Mouse (Mus musculus) liver, postnatal 0 days (tissue): ENCODE measurements around the gene Kcmf1. TPM values are rescaled to one million over a fixed set of nuclear protein-coding genes. Genes with fewer than 3 reads are reported as not detected.

Source experiments
- ATAC-seq: fragments of 200-750 bp; cut with Nextera tagmentation; 2 replicates; pipeline ENCODE4 v1.8.0; 2017; ENCODE audit warnings: mild to moderate bottlenecking, moderate library complexity
- DNase-seq: peaks from one replicate; pipeline ENCODE4 v3.0.0-alpha.2; 2016
- H3K27ac ChIP-seq: fragments of 300-500 bp; sonication (generic); 2 replicates; pipeline ENCODE4 v1.5.1; 2014; ENCODE audit warnings: antibody characterized with exemption, moderate library complexity, mild to moderate bottlenecking, low read depth
- H3K27me3 ChIP-seq: fragments of 300-500 bp; sonication (generic); 2 replicates; pipeline ENCODE4 v1.6.1; 2014; ENCODE audit warnings: low read length, control low read depth, mixed read lengths; ENCODE audit not compliant: insufficient read depth
- H3K36me3 ChIP-seq: fragments of 300-500 bp; sonication (generic); replicated peaks from 2 replicates; pipeline ENCODE4 v1.6.1; 2014; ENCODE audit warnings: mild to moderate bottlenecking, control low read depth, low read length, moderate library complexity, mixed read lengths; ENCODE audit not compliant: insufficient read depth
- H3K4me1 ChIP-seq: fragments of 300-500 bp; sonication (generic); 2 replicates; pipeline ENCODE4 v1.6.1; 2014; ENCODE audit warnings: antibody characterized with exemption, mild to moderate bottlenecking, control low read depth; ENCODE audit not compliant: insufficient read depth
- H3K4me2 ChIP-seq: fragments of 300-500 bp; sonication (generic); 2 replicates; pipeline ENCODE4 v1.6.1; 2014; ENCODE audit warnings: low read depth, mild to moderate bottlenecking, low read length, moderate library complexity, mixed read lengths
- H3K4me3 ChIP-seq: fragments of 300-500 bp; sonication (generic); 2 replicates; pipeline ENCODE4 v1.5.1; 2014; ENCODE audit warnings: low read depth, low read length
- H3K9ac ChIP-seq: fragments of 300-500 bp; sonication (generic); replicated peaks from 2 replicates; pipeline ENCODE4 v1.6.1; 2014; ENCODE audit warnings: mild to moderate bottlenecking, moderate library complexity
- H3K9me3 ChIP-seq: fragments of 300-500 bp; sonication (generic); 2 replicates; pipeline ENCODE4 v1.6.1; 2016; ENCODE audit warnings: mild to moderate bottlenecking, control low read depth, low read length, mixed read lengths
- CTCF ChIP-seq: sonication (generic); IDR thresholded peaks from 2 replicates; pipeline ENCODE4 v1.5.1; 2016; ENCODE audit warnings: antibody characterized with exemption, low read depth
- EP300 ChIP-seq: IDR thresholded peaks from 2 replicates; pipeline ENCODE4 v1.6.1; 2016; ENCODE audit warnings: antibody characterized with exemption, low read depth, mild to moderate bottlenecking
- WGBS: fragments of 180-500 bp; shearing (Covaris S2); extraction: QIAGEN DNeasy Blood & Tissue Kit; methylation state at CpG from one replicate; pipeline ENCODE4 v1.1.7; 2014; ENCODE audit not compliant: insufficient replicate concordance; 5-methylcytosine and 5-hydroxymethylcytosine counted together
- polyA plus RNA-seq: library from polyadenylated mRNA; unstranded; fragments of >200 nt; fragmentation: Nextera tagmentation; extraction: Ambion mirVana; gene quantifications from 2 replicates; pipeline ENCODE4 v1.2.1, GENCODE M21; 2015

Kcmf1 gene
- polyA plus RNA-seq, 1 experiment from 2014 or later, result 32.9 TPM

GRCm38 (mm10) chr6:72795444-72795843, 104.3 kb downstream of the Kcmf1 start:
- Histone ChIP-seq H3K27ac (no peak overlapping the region), H3K4me1 (no peaks in the 10 kb centered on the region), H3K36me3 (no peaks in the 10 kb centered on the region), H3K9ac (no peak overlapping the region), H3K9me3 (no peaks in the 10 kb centered on the region), H3K4me3 (no peak overlapping the region), H3K4me2 (no peak overlapping the region), H3K27me3 (no peaks in the 10 kb centered on the region)
- 67% methylated on average over 16 of the region's 16 CpGs for WGBS
- ATAC-seq (no peak), DNase-seq (no peak)
- TF ChIP-seq CTCF (no peak), EP300 (no peak)

DNA sequence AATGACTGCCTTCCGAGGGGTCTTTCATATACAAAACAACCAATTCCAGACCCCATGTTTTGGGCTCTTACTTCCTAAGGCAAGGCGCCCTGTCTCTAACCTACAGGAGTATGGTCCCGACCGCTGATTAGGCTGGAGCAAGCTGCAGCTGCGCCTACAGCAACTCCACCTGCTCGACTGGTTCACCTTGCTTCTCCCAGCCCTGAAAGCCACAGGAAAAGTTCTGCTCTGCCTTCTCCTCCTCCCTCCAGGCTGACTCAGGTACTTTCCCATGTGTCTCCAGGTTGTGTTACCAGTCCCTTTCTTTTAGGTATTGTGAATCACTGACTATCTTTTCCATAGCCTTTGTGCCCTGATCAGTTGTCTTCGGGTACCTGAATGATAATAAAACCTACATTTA, 104.9 kb downstream of the Kcmf1 start:
- ATAC-seq, result no peak
- Histone ChIP-seq H3K9me3 (no peaks in the 10 kb centered on the region), H3K36me3 (no peaks in the 10 kb centered on the region), H3K4me2 (no peak overlapping the region), H3K9ac (no peak overlapping the region), H3K27ac (no peak overlapping the region), H3K27me3 (no peaks in the 10 kb centered on the region), H3K4me1 (no peaks in the 10 kb centered on the region), H3K4me3 (no peak overlapping the region)
- 62% methylated on average over 7 of the region's 7 CpGs for WGBS
- TF ChIP-seq EP300 (no peak), CTCF (no peak)
- no peak for DNase-seq

DNA sequence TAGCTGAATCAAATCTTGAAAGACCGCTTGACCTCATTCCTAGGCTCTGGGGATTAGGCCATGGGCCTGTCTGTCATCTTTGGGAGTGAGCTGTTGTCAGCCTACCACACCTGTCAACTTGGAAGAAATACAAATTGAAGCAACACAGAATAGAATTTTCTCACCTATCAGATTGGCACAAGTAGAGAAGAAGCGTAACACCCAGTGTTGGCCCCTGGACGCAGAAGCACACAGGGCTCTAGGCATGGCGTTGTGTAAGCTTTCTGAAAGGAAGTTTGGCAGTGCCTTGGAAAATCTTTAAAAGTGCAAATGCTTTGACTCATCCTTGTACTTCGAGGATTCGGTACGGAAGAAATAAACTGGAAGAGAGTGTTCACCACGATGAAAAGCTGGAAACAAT, 107.1 kb downstream of the Kcmf1 start:
- WGBS, result 84% methylated on average over 8 of the region's 8 CpGs
- TF ChIP-seq EP300, result no peak
- no peak for TF ChIP-seq CTCF
- Histone ChIP-seq H3K9ac (no peak overlapping the region), H3K27ac (no peak overlapping the region), H3K4me3 (no peak overlapping the region), H3K27me3 (peaks cover 11% of the 10 kb centered on the region), H3K4me2 (no peak overlapping the region), H3K9me3 (no peaks in the 10 kb centered on the region), H3K4me1 (no peaks in the 10 kb centered on the region), H3K36me3 (no peaks in the 10 kb centered on the region)
- no peak for DNase-seq
- ATAC-seq, result no peak

Other genes starting within 250 kb of the Kcmf1 start
- gene Tcf7l1, start 110.7 kb downstream of the Kcmf1 start, polyA plus RNA-seq, result 5.7 and 5.8 TPM in 2 replicates
- gene Tmsb10, start 58.8 kb upstream of the Kcmf1 start, polyA plus RNA-seq, result 320 and 328 TPM in 2 replicates